8 mouse cellular contexts compared by ENCODE assay signal in the genomic region with DNA sequence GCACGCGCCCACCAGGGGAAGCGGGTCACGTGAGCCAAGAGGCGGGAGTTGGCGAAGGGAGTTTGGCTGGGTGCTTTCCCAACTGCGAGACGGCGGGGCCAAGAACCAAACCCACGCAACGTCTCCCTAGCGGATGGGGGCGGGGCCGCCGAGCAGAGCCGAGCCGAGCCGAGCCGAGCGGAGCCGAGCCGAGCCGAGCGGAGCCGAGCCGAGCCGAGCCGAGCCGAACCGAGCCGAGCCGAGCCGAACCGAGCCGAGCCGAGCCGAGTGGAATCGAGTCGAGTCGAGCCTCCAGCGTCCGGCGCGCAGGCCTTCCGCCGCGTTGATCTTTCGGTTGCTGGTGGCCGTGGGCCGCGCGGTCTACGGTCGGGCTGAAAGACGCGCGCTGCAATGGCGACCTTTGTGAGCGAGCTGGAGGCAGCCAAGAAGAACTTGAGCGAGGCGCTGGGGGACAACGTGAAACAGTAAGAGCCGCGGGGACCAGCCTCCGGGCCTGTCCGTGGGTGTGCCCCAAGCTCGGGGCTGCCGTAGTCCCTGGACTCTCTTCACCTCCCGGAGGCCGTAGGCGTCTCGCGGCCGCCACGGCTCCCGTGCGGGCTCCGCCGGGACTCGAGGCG. TPM values are rescaled to one million over a fixed set of nuclear protein-coding genes. Genes with fewer than 3 reads are reported as not detected.
DNase-seq lines count a peak whose midpoint lies in the region; ATAC-seq and TF ChIP-seq lines count a peak whose summit lies in the region.

A gene (plus strand): TSS at position 85 of the 617 bp plus-strand sequence.

- peak within 1 kb of the TSS; percentile 95 for H3K4me3 ChIP-seq in bone marrow macrophage, adult 2 months (ENCODE audit: insufficient read depth, low read length)
- H3K4me3 ChIP-seq in embryonic fibroblast, embryonic 13.5 days (ENCODE audit: insufficient read depth, low read length), result peak within 1 kb of the TSS; percentile 65
- H3K4me3 ChIP-seq in heart, embryonic 10.5 days, result peak within 1 kb of the TSS; percentile 100
- H3K4me3 ChIP-seq in kidney, embryonic 16.5 days (ENCODE audit: low read length), result peak within 1 kb of the TSS; percentile 98
- peak within 1 kb of the TSS; percentile 90 for H3K4me3 ChIP-seq in liver, adult 2 months (ENCODE audit: insufficient read depth, low read depth, low read length)
- peak within 1 kb of the TSS; percentile 90 for H3K4me3 ChIP-seq in myocyte

- H3ac ChIP-seq in myocyte (ENCODE audit: control insufficient read depth, insufficient read length), result peak within 1 kb of the TSS; percentile 91

- peak within 1 kb of the TSS; percentile 76 for H3K27ac ChIP-seq in bone marrow macrophage, adult 2 months (ENCODE audit: insufficient read depth, low read depth, low read length)
- peak within 1 kb of the TSS; percentile 79 for H3K27ac ChIP-seq in embryonic fibroblast, embryonic 13.5 days (ENCODE audit: insufficient read depth, low read length)
- peak within 1 kb of the TSS; percentile 99 for H3K27ac ChIP-seq in heart, embryonic 10.5 days
- peak within 1 kb of the TSS; percentile 91 for H3K27ac ChIP-seq in kidney, embryonic 16.5 days (ENCODE audit: low read length)
- peak within 1 kb of the TSS; percentile 92 for H3K27ac ChIP-seq in liver, adult 2 months (replicated peaks; ENCODE audit: insufficient read depth, low read depth, low read length)

- peak; percentile 95 for ATAC-seq in kidney, embryonic 16.5 days (ENCODE audit: low FRiP score, low TSS enrichment)

- no peak for TF ChIP-seq CTCF in bone marrow macrophage, adult 2 months (IDR thresholded peaks at IDR 0.05; ENCODE audit: low read depth, low read length)
- TF ChIP-seq CTCF in embryonic fibroblast, embryonic 13.5 days (IDR thresholded peaks at IDR 0.05; ENCODE audit: borderline replicate concordance, insufficient read depth, low read length), result no peak
- 0 out of 2 replicates have a peak, but pooled peaks have one; percentile 3 for TF ChIP-seq CTCF in liver, adult 2 months (IDR thresholded peaks at IDR 0.05; ENCODE audit: low read depth, low read length)

- peak within 1 kb of the TSS; percentile 56 for H3K4me2 ChIP-seq in kidney, embryonic 16.5 days (replicated peaks; ENCODE audit: low read depth, low read length)
- H3K4me2 ChIP-seq in myocyte (ENCODE audit: low read depth), result peak within 1 kb of the TSS; percentile 94

- H3K36me3 ChIP-seq in heart, embryonic 10.5 days, result peaks cover 22% of the 10 kb centered on the region
- H3K36me3 ChIP-seq in kidney, embryonic 16.5 days (ENCODE audit: insufficient read depth, low read length), result peaks cover 12% of the 10 kb centered on the region
- peaks cover 3% of the 10 kb centered on the region; the same call in 1 of the 2 replicates for H3K36me3 ChIP-seq in liver, adult 2 months (ENCODE audit: control insufficient read depth, insufficient read depth, low read length)
- no peaks in the 10 kb centered on the region for H3K36me3 ChIP-seq in myocyte (ENCODE audit: control insufficient read depth, insufficient read depth)
- no peaks in the 10 kb centered on the region; the same call in 1 of the 2 replicates for H3K36me3 ChIP-seq in splenic B cell, adult 2 months (ENCODE audit: control insufficient read depth, insufficient read depth, low read length, poor library complexity, severe bottlenecking)

- peak within 1 kb of the TSS; percentile 99 for H3K9ac ChIP-seq in kidney, embryonic 16.5 days (replicated peaks; ENCODE audit: low read length)
- peak within 1 kb of the TSS; percentile 96 for H3K9ac ChIP-seq in liver, adult 2 months (ENCODE audit: low read depth, low read length)

- H3K4me1 ChIP-seq in bone marrow macrophage, adult 2 months (ENCODE audit: control insufficient read depth, insufficient read depth, low read length), result peaks cover 25% of the 10 kb centered on the region
- H3K4me1 ChIP-seq in embryonic fibroblast, embryonic 13.5 days (ENCODE audit: control insufficient read depth, insufficient read depth, low read length), result peaks cover 5% of the 10 kb centered on the region
- H3K4me1 ChIP-seq in heart, embryonic 10.5 days, result peaks cover 7% of the 10 kb centered on the region
- H3K4me1 ChIP-seq in kidney, embryonic 16.5 days (ENCODE audit: insufficient read depth, low read length), result peaks cover 15% of the 10 kb centered on the region
- H3K4me1 ChIP-seq in liver, adult 2 months (ENCODE audit: control insufficient read depth, insufficient read depth, low read length), result peaks cover 8% of the 10 kb centered on the region

- under 1% methylated on average over 81 of the region's 81 CpGs for WGBS in heart, embryonic 10.5 days
- WGBS in kidney, embryonic 16.5 days, result under 1% methylated on average over 70 of the region's 81 CpGs
- under 1% methylated on average over 60 of the region's 81 CpGs for WGBS in liver, adult 2 months

- no peak; the same call in 1 of the 2 replicates for TF ChIP-seq POLR2A in bone marrow macrophage, adult 2 months (IDR thresholded peaks at IDR 0.05; ENCODE audit: borderline replicate concordance, low read depth, low read length)
- peak; percentile 84 for TF ChIP-seq POLR2A in embryonic fibroblast, embryonic 13.5 days (IDR thresholded peaks at IDR 0.05; ENCODE audit: low read depth, low read length)
- TF ChIP-seq POLR2A in liver, adult 2 months (IDR thresholded peaks at IDR 0.05; ENCODE audit: extremely low read depth, insufficient read depth, low read length), result peak; percentile 60; the same call in 1 of the 2 replicates
- TF ChIP-seq POLR2A in myocyte (IDR thresholded peaks at IDR 0.05; ENCODE audit: insufficient read length, low read depth), result peak; percentile 77

- no peaks in the 10 kb centered on the region for H3K9me3 ChIP-seq in heart, embryonic 10.5 days
- H3K9me3 ChIP-seq in kidney, embryonic 16.5 days (ENCODE audit: low read length), result 0 out of 2 replicates have a peak, but pooled peaks cover 2% of the 10 kb centered on the region

- H3K27me3 ChIP-seq in heart, embryonic 10.5 days (ENCODE audit: insufficient read depth, poor library complexity, severe bottlenecking), result no peaks in the 10 kb centered on the region
- no peaks in the 10 kb centered on the region for H3K27me3 ChIP-seq in kidney, embryonic 16.5 days (ENCODE audit: insufficient read depth, low read length)
- no peaks in the 10 kb centered on the region for H3K27me3 ChIP-seq in liver, adult 2 months (ENCODE audit: control insufficient read depth, insufficient read depth, low read length)
- no peaks in the 10 kb centered on the region for H3K27me3 ChIP-seq in myocyte (ENCODE audit: control insufficient read depth, insufficient read depth, insufficient read length)
- no peaks in the 10 kb centered on the region for H3K27me3 ChIP-seq in splenic B cell, adult 2 months (ENCODE audit: control insufficient read depth, insufficient read depth, low read length, poor library complexity, severe bottlenecking)

- peak; percentile 92 for DNase-seq in A20 (ENCODE audit: low read depth, low spot score)
- peak; percentile 97 for DNase-seq in heart, embryonic 10.5 days (ENCODE audit: low spot score)
- peak; percentile 64 for DNase-seq in liver, adult 2 months (ENCODE audit: extremely low read depth, low read depth, low spot score)
- peak; percentile 95 for DNase-seq in splenic B cell, adult 2 months (ENCODE audit: low read depth, low spot score)

- H3K79me2 ChIP-seq in liver, adult 2 months (ENCODE audit: control insufficient read depth, insufficient read depth, low read length), result peaks cover 9% of the 10 kb centered on the region; the same call in 1 of the 2 replicates
- H3K79me2 ChIP-seq in myocyte (ENCODE audit: control insufficient read depth, insufficient read depth), result peaks cover 28% of the 10 kb centered on the region

TF ChIP-seq in myocyte, 11 proteins besides CTCF, POLR2A, EP300 and RAD21:
- TF ChIP-seq E2F4 (IDR thresholded peaks at IDR 0.05; ENCODE audit: insufficient read depth) (no peak), TCF3 (IDR thresholded peaks at IDR 0.05; ENCODE audit: insufficient read length, low read depth) (no peak), CEBPB (IDR thresholded peaks at IDR 0.05; ENCODE audit: insufficient read depth, poor library complexity, severe bottlenecking) (no peak), TCF12 (IDR thresholded peaks at IDR 0.05; ENCODE audit: insufficient read depth, poor library complexity, severe bottlenecking) (no peak), SRF (IDR thresholded peaks at IDR 0.05; ENCODE audit: control insufficient read depth, insufficient read length, low read depth) (peak; percentile 36), POLR2AphosphoS2 (IDR thresholded peaks at IDR 0.05; ENCODE audit: insufficient read length, low read depth) (peak; percentile 55), MAX (IDR thresholded peaks at IDR 0.05; ENCODE audit: low read depth) (no peak), MYOG (IDR thresholded peaks at IDR 0.05; ENCODE audit: control insufficient read depth in 1 of 3, insufficient read depth in 1 of 3, insufficient read length in 2 of 3, low read depth in 2 of 3) (no peak), MYOD1 (IDR thresholded peaks at IDR 0.05; ENCODE audit: control insufficient read depth in 1 of 3, insufficient read length in 2 of 3, low read depth in 2 of 3) (peak in 1 of 3 experiments; percentile 6), USF1 (IDR thresholded peaks at IDR 0.05; ENCODE audit: low read depth) (peak; percentile 76), REST (IDR thresholded peaks at IDR 0.05; ENCODE audit: insufficient read depth, insufficient read length) (no peak)

RNA-seq across cellular contexts. Expression of the gene that starts here (rescaled TPM):
- 24.4 and 26.0 TPM in 2 replicates for polyA plus RNA-seq in bone marrow macrophage, adult 2 months (2012; ENCODE audit: insufficient read depth, insufficient read length, missing spikeins)
- 20.0 and 28.1 TPM in 2 replicates for polyA plus RNA-seq in embryonic fibroblast, embryonic 13.5 days (2011; ENCODE audit: insufficient read length, low read depth, missing spikeins)
- polyA plus RNA-seq in heart, embryonic 10.5 days (2016; fragmentation: Nextera tagmentation; extraction: Ambion mirVana), result 35.6 and 44.5 TPM in 2 replicates
- 66.3 TPM in 2 replicates for polyA plus RNA-seq in kidney, embryonic 16.5 days (2015; fragmentation: Nextera tagmentation; extraction: Ambion mirVana)
- total RNA-seq in liver, adult 2 months (2014; rRNA removed), result 12.5 and 12.6 TPM in 2 replicates
- 8.1 and 11.8 TPM in 2 replicates for polyA plus RNA-seq in liver, adult 2 months (2012; rRNA removed)
- 11.7 TPM for polyA plus RNA-seq in myocyte (2012; fragmentation: generic; extraction: Trizol)

Comparison
In these comparisons a context has a peak if more than half of its experiments do, and no peak if none do; other contexts are left out.
1. Peak in every context shown above with its lines: DNase-seq, ATAC-seq, H3K4me3 ChIP-seq and H3K27ac ChIP-seq.